Mouse (Mus musculus): Measurements from ENCODE around the gene Klf14. TPM values are rescaled to one million over a fixed set of nuclear protein-coding genes. Genes with fewer than 3 reads are reported as not detected.

The Klf14 gene
- total and polyA plus RNA-seq, 3 experiments, result not detected

GRCm38 (mm10) chr6:30978615-30979014 lies 19.7 kb upstream of the Klf14 start:
- no peak for DNase-seq (ENCODE audit: low spot score)
- H3K27me3 ChIP-seq (ENCODE audit: insufficient read depth, low read length), result peaks cover 15% of the 10 kb centered on the region
- no peaks in the 10 kb centered on the region for H3K9me3 ChIP-seq (replicated peaks)
- no peaks in the 10 kb centered on the region for H3K36me3 ChIP-seq (replicated peaks)
- TF ChIP-seq GATA1 (IDR thresholded peaks at IDR 0.05; ENCODE audit: borderline replicate concordance, low read length) (no peak), CTCF (IDR thresholded peaks at IDR 0.05; ENCODE audit: low read depth, low read length) (no peak), TAL1 (conservative IDR thresholded peaks at IDR 0.05; ENCODE audit: low read depth, low read length) (no peak), POLR2AphosphoS5 (IDR thresholded peaks at IDR 0.05; ENCODE audit: insufficient replicate concordance, low read depth, low read length) (no peak), GATA2 (IDR thresholded peaks at IDR 0.05; ENCODE audit: borderline replicate concordance, low read depth, low read length) (no peak)
- no peaks in the 10 kb centered on the region for H3K4me1 ChIP-seq (ENCODE audit: insufficient read depth, low read depth, low read length)
- no peak overlapping the region for H3K4me3 ChIP-seq (ENCODE audit: low read depth, low read length)
- ATAC-seq (ENCODE audit: extremely low read depth, insufficient number of reproducible peaks, low FRiP score, poor library complexity, severe bottlenecking), result no peak

DNA sequence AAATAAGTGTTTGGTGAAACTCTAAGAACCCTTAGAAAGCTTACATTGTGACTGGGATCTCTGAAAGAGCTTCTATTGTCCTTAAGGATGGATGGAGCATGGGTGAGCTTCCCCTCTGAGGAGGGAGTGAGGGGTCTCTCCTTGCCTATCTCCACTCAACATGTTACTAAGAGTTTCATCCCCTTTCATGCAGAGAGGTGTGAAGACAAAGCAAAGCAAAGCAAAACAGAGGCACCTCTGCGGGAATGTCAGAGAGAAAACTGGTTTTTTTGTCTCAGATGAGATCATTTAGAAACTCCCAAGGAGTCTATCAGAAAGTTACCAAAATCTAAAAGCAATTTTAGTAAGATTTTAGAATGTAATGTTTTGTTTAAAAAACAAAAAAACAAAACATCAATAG lies 13.2 kb upstream of the Klf14 start:
- H3K4me3 ChIP-seq (ENCODE audit: low read depth, low read length), result no peak overlapping the region
- H3K36me3 ChIP-seq (replicated peaks), result no peaks in the 10 kb centered on the region
- no peaks in the 10 kb centered on the region for H3K9me3 ChIP-seq (replicated peaks)
- peaks cover 14% of the 10 kb centered on the region for H3K27me3 ChIP-seq (ENCODE audit: insufficient read depth, low read length)
- TF ChIP-seq CTCF (IDR thresholded peaks at IDR 0.05; ENCODE audit: low read depth, low read length) (no peak), POLR2AphosphoS5 (IDR thresholded peaks at IDR 0.05; ENCODE audit: insufficient replicate concordance, low read depth, low read length) (no peak), GATA1 (IDR thresholded peaks at IDR 0.05; ENCODE audit: borderline replicate concordance, low read length) (no peak), TAL1 (conservative IDR thresholded peaks at IDR 0.05; ENCODE audit: low read depth, low read length) (no peak), GATA2 (IDR thresholded peaks at IDR 0.05; ENCODE audit: borderline replicate concordance, low read depth, low read length) (no peak)
- ATAC-seq (ENCODE audit: extremely low read depth, insufficient number of reproducible peaks, low FRiP score, poor library complexity, severe bottlenecking), result no peak
- no peak for DNase-seq (ENCODE audit: low spot score)
- no peaks in the 10 kb centered on the region for H3K4me1 ChIP-seq (ENCODE audit: insufficient read depth, low read depth, low read length)

GRCm38 (mm10) chr6:30957784-30958735 lies 818 bp downstream of the Klf14 start:
- Histone ChIP-seq H3K27me3 (ENCODE audit: insufficient read depth, low read length) (peaks cover 17% of the 10 kb centered on the region), H3K36me3 (replicated peaks) (no peaks in the 10 kb centered on the region), H3K4me1 (ENCODE audit: insufficient read depth, low read depth, low read length) (peaks cover 4% of the 10 kb centered on the region; the same call in 1 of the 2 replicates), H3K4me3 (ENCODE audit: low read depth, low read length) (peak overlapping the region; percentile 2; the same call in 1 of the 2 replicates), H3K9me3 (replicated peaks) (peaks cover 5% of the 10 kb centered on the region)
- no peak for ATAC-seq (ENCODE audit: extremely low read depth, insufficient number of reproducible peaks, low FRiP score, poor library complexity, severe bottlenecking)
- no peak for DNase-seq (ENCODE audit: low spot score)
- no peak for TF ChIP-seq GATA1 (IDR thresholded peaks at IDR 0.05; ENCODE audit: borderline replicate concordance, low read length)
- no peak for TF ChIP-seq POLR2AphosphoS5 (IDR thresholded peaks at IDR 0.05; ENCODE audit: insufficient replicate concordance, low read depth, low read length)
- no peak for TF ChIP-seq TAL1 (conservative IDR thresholded peaks at IDR 0.05; ENCODE audit: low read depth, low read length)
- TF ChIP-seq CTCF (IDR thresholded peaks at IDR 0.05; ENCODE audit: low read depth, low read length), result no peak
- no peak for TF ChIP-seq GATA2 (IDR thresholded peaks at IDR 0.05; ENCODE audit: borderline replicate concordance, low read depth, low read length)

DNA sequence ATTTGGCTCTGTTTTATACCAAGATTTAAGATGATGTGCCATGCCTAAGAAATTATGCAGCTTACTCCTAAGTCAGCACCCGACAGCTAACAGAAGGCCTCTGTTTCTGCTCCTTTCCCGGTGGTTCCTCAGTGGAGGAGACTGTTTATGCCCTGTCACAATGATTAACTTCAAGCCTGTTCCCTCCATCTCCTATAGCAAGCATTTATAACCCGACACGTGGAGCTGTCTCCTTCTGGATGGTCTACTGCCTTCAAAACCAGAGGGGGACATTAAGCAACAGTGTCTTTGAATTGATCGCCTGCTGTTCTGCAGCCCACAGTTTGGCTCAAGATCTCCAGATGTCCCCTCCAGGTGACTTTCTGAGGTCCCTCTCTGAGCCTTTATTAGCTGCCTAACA lies 19.6 kb downstream of the Klf14 start:
- Histone ChIP-seq H3K4me1 (ENCODE audit: insufficient read depth, low read depth, low read length) (no peaks in the 10 kb centered on the region), H3K4me3 (ENCODE audit: low read depth, low read length) (no peak overlapping the region), H3K27me3 (ENCODE audit: insufficient read depth, low read length) (peaks cover 16% of the 10 kb centered on the region), H3K9me3 (replicated peaks) (no peaks in the 10 kb centered on the region), H3K36me3 (replicated peaks) (no peaks in the 10 kb centered on the region)
- TF ChIP-seq GATA2 (IDR thresholded peaks at IDR 0.05; ENCODE audit: borderline replicate concordance, low read depth, low read length), result no peak
- TF ChIP-seq CTCF (IDR thresholded peaks at IDR 0.05; ENCODE audit: low read depth, low read length), result no peak
- no peak for TF ChIP-seq TAL1 (conservative IDR thresholded peaks at IDR 0.05; ENCODE audit: low read depth, low read length)
- ATAC-seq (ENCODE audit: extremely low read depth, insufficient number of reproducible peaks, low FRiP score, poor library complexity, severe bottlenecking) (no peak), DNase-seq (ENCODE audit: low spot score) (no peak)

- TF ChIP-seq POLR2AphosphoS5 (IDR thresholded peaks at IDR 0.05; ENCODE audit: insufficient replicate concordance, low read depth, low read length) (no peak), GATA2 (IDR thresholded peaks at IDR 0.05; ENCODE audit: borderline replicate concordance, low read depth, low read length) (no peak)
- H3K4me3 ChIP-seq (ENCODE audit: low read depth, low read length), result no peak overlapping the region
- DNase-seq (ENCODE audit: low spot score), result no peak
- ATAC-seq (ENCODE audit: extremely low read depth, insufficient number of reproducible peaks, low FRiP score, poor library complexity, severe bottlenecking), result no peak
- no peaks in the 10 kb centered on the region for H3K9me3 ChIP-seq (replicated peaks)
- H3K4me1 ChIP-seq (ENCODE audit: insufficient read depth, low read depth, low read length), result no peaks in the 10 kb centered on the region
- peaks cover 17% of the 10 kb centered on the region for H3K27me3 ChIP-seq (ENCODE audit: insufficient read depth, low read length)
- no peaks in the 10 kb centered on the region for H3K36me3 ChIP-seq (replicated peaks)
These were observed 36.1 kb downstream of the Klf14 start for GRCm38 (mm10) chr6:30922821-30923220.

DNA sequence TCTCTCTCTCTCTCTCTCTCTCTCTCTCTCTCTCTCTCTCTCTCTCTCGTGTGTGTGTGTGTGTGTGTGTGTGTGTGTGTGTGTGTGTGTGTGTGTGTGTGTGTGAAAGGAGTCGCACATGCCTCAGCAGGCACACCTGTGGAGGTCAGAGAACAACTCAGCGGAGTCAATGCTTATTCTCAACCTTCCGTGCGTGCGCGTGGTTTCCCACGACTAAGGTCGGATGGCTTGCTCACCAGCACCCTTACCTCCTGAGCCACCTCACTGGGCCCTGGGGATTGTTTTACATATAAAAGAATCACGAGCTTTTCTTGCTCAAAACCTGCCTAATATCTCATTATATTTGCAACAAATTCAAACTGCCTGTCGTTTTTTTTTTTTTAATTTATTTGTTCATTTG lies 37.1 kb downstream of the Klf14 start:
- H3K27me3 ChIP-seq (ENCODE audit: insufficient read depth, low read length), result peaks cover 18% of the 10 kb centered on the region
- no peak overlapping the region for H3K4me3 ChIP-seq (ENCODE audit: low read depth, low read length)
- no peaks in the 10 kb centered on the region for H3K4me1 ChIP-seq (ENCODE audit: insufficient read depth, low read depth, low read length)
- DNase-seq (ENCODE audit: low spot score) (no peak), ATAC-seq (ENCODE audit: extremely low read depth, insufficient number of reproducible peaks, low FRiP score, poor library complexity, severe bottlenecking) (no peak)
- H3K36me3 ChIP-seq (replicated peaks), result no peaks in the 10 kb centered on the region
- TF ChIP-seq POLR2AphosphoS5 (IDR thresholded peaks at IDR 0.05; ENCODE audit: insufficient replicate concordance, low read depth, low read length) (no peak), GATA1 (IDR thresholded peaks at IDR 0.05; ENCODE audit: borderline replicate concordance, low read length) (no peak), TAL1 (conservative IDR thresholded peaks at IDR 0.05; ENCODE audit: low read depth, low read length) (no peak), CTCF (IDR thresholded peaks at IDR 0.05; ENCODE audit: low read depth, low read length) (no peak), GATA2 (IDR thresholded peaks at IDR 0.05; ENCODE audit: borderline replicate concordance, low read depth, low read length) (no peak)
- no peaks in the 10 kb centered on the region for H3K9me3 ChIP-seq (replicated peaks)

Data from G1E (cell line).